Mouse (Mus musculus) liver, embryonic 14.5 days (tissue): ENCODE measurements around the gene Tada2b. TPM values are rescaled to one million over a fixed set of nuclear protein-coding genes. Genes with fewer than 3 reads are reported as not detected.

Source experiments
- ATAC-seq: fragments of 200-750 bp; cut with Nextera tagmentation; 2 replicates; pipeline ENCODE4 v1.8.0; 2017; ENCODE audit warnings: moderate number of reproducible peaks, mild to moderate bottlenecking, moderate library complexity; ENCODE audit not compliant: insufficient read depth
- DNase-seq, 3 experiments: peaks; one replicate each; pipeline ENCODE4 v3.0.0-alpha.2; 2012 to 2013; ENCODE audit warnings: low read depth in 3 of 3, low spot score in 3 of 3
- H3K27ac ChIP-seq: fragments of 300-500 bp; sonication (generic); 2 replicates; pipeline ENCODE4 v1.5.1; 2014; ENCODE audit warnings: moderate library complexity, mild to moderate bottlenecking, control low read depth, inconsistent platforms
- H3K27me3 ChIP-seq: fragments of 300-500 bp; sonication (generic); 2 replicates; pipeline ENCODE4 v1.6.1; 2014; ENCODE audit warnings: mild to moderate bottlenecking, low read length, moderate library complexity; ENCODE audit not compliant: control insufficient read depth, insufficient read depth
- H3K36me3 ChIP-seq: fragments of 300-500 bp; sonication (generic); replicated peaks from 2 replicates; pipeline ENCODE4 v1.6.1; 2014; ENCODE audit warnings: low read depth; ENCODE audit not compliant: control insufficient read depth, insufficient read depth
- H3K4me1 ChIP-seq, 2 experiments: fragments of 200-500 bp in 1 of 2; fragments of 300-500 bp in 1 of 2; sonication (generic) in 1 of 2; replicated peaks; 2 replicates each; pipeline ENCODE4 v1.6.1; 2012 to 2014; ENCODE audit warnings: antibody characterized with exemption in 1 of 2, inconsistent platforms in 1 of 2, low read length in 1 of 2; ENCODE audit not compliant: control insufficient read depth in 2 of 2, insufficient read depth in 2 of 2
- H3K4me2 ChIP-seq: fragments of 300-500 bp; sonication (generic); 2 replicates; pipeline ENCODE4 v1.6.1; 2014; ENCODE audit warnings: low read depth, mild to moderate bottlenecking, control low read depth, moderate library complexity
- H3K4me3 ChIP-seq, 2 experiments: fragments of 200-500 bp in 1 of 2; fragments of 300-500 bp in 1 of 2; sonication (generic) in 1 of 2; 2 replicates each; pipeline ENCODE4 v1.5.1; 2012 to 2014; ENCODE audit warnings: low read depth in 2 of 2, low read length in 2 of 2, mild to moderate bottlenecking in 2 of 2, control low read depth in 1 of 2, inconsistent platforms in 1 of 2, moderate library complexity in 1 of 2; ENCODE audit not compliant: insufficient read depth in 1 of 2
- H3K9ac ChIP-seq: fragments of 300-500 bp; sonication (generic); replicated peaks from 2 replicates; pipeline ENCODE4 v1.6.1; 2014; ENCODE audit warnings: mild to moderate bottlenecking, control low read depth, moderate library complexity
- H3K9me3 ChIP-seq: fragments of 300-500 bp; sonication (generic); 2 replicates; pipeline ENCODE4 v1.6.1; 2016; ENCODE audit warnings: low read length, mixed read lengths; ENCODE audit not compliant: control insufficient read depth
- CTCF ChIP-seq: IDR thresholded peaks from 2 replicates; pipeline ENCODE4 v1.5.1; 2016; ENCODE audit warnings: antibody characterized with exemption, low read depth, control low read depth
- EP300 ChIP-seq: IDR thresholded peaks from 2 replicates; pipeline ENCODE4 v1.6.1; 2016; ENCODE audit warnings: antibody characterized with exemption, low read depth
- WGBS: fragments of 180-500 bp; shearing (Covaris S2); extraction: QIAGEN DNeasy Blood & Tissue Kit; methylation state at CpG from one replicate; pipeline ENCODE4 v1.1.7; 2014; ENCODE audit not compliant: insufficient replicate concordance; 5-methylcytosine and 5-hydroxymethylcytosine counted together
- polyA plus RNA-seq, 2 experiments: library from polyadenylated mRNA; depleted of rRNA in 1 of 2; stranded (reverse) in 1 of 2; unstranded in 1 of 2; fragments of >200 nt; fragmentation: Nextera tagmentation in 1 of 2; extraction: Ambion mirVana in 1 of 2; gene quantifications; 2 replicates each; pipeline versions ENCODE4 v1.2.1 to v1.2.3; 2012 to 2014

Tada2b gene
- polyA plus RNA-seq, 2 experiments: 1.4 to 4.6 TPM

DNA sequence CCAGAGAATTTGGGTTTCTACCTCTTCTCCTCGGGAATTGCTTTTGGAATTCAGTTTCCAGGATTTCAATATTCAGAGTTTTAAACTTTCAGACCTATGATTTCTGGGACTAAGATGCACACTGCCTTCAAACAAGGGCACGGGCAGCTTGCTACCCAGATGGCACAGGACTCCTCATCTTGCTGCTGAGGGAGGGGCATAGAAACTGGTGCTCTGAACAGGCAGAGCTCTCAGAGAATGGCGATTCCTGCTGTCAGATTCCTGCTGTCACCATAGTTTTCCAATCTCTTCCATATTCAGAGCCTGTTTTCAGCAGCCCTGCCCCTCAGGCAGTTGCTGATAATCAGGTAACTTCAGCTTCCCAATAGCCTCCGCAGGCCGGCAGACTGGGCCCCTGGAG is 31.5 kb upstream of the Tada2b start:
- H3K9ac ChIP-seq: no peak overlapping the region
- H3K9me3 ChIP-seq: no peaks in the 10 kb centered on the region
- no peaks in the 10 kb centered on the region; the same call in none of the 2 replicates for H3K36me3 ChIP-seq
- ATAC-seq (no peak), DNase-seq (no peak)
- 75% methylated on average over 5 of the region's 5 CpGs for WGBS
- TF ChIP-seq EP300: no peak
- TF ChIP-seq CTCF: no peak
- no peaks in the 10 kb centered on the region for H3K4me1 ChIP-seq
- no peak overlapping the region for H3K4me3 ChIP-seq
- H3K27ac ChIP-seq: no peak overlapping the region
- H3K4me2 ChIP-seq: no peak overlapping the region
- no peaks in the 10 kb centered on the region for H3K27me3 ChIP-seq

DNA sequence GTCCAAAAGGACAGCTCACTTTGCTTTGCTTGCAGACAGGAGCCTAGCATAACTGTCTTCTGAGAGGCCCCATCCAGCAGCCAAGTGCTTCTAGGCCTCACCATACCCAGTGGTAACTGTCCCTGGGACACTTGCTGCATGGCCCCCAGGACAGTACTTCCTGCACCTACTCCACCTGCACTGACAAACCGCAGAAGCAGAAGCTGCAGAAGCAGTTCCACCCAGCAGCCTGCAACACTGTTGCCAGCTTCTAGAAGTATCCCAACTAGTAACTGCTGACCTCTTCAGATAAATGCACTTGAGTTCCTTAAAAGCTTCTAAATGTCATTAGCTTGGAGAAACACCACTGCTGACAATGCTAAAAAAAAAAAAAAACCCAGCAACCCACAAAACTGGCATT is 31.0 kb upstream of the Tada2b start:
- H3K9me3 ChIP-seq: no peaks in the 10 kb centered on the region
- H3K4me2 ChIP-seq: no peak overlapping the region
- no peaks in the 10 kb centered on the region; the same call in none of the 2 replicates for H3K36me3 ChIP-seq
- H3K27ac ChIP-seq: no peak overlapping the region
- DNase-seq: no peak
- ATAC-seq: no peak
- TF ChIP-seq EP300: no peak
- TF ChIP-seq CTCF: no peak
- no peaks in the 10 kb centered on the region for H3K4me1 ChIP-seq
- H3K4me3 ChIP-seq: no peak overlapping the region
- no peak overlapping the region for H3K9ac ChIP-seq
- H3K27me3 ChIP-seq: no peaks in the 10 kb centered on the region
- WGBS: 63% methylated on average over 1 of the region's 1 CpGs

DNA sequence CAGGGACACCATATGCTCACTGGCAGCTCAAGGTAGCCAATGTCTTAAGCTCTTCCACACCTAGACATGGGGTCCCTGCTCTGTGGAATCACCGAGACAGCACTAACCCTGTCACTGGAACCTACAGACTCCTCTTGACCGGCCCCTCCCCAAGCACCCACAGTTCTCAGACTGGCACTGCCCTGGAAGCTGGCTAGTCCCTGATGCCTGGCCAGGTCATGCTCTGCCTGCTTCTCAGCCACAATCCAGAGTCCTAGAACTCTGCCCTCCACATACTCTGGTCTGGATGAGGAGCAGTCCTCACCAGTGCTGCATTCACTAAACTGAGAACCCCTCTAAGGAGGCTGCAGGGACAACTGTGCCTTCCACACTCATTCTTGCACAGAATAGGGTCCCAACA is 26.9 kb upstream of the Tada2b start:
- ATAC-seq (no peak), DNase-seq (no peak)
- Histone ChIP-seq H3K9me3 (no peaks in the 10 kb centered on the region), H3K27ac (no peak overlapping the region), H3K36me3 (no peaks in the 10 kb centered on the region; the same call in none of the 2 replicates), H3K4me3 (no peak overlapping the region), H3K4me2 (no peak overlapping the region), H3K4me1 (no peaks in the 10 kb centered on the region), H3K9ac (no peak overlapping the region), H3K27me3 (no peaks in the 10 kb centered on the region)
- WGBS: 81% methylated on average over 2 of the region's 2 CpGs
- TF ChIP-seq EP300 (no peak), CTCF (no peak)

DNA sequence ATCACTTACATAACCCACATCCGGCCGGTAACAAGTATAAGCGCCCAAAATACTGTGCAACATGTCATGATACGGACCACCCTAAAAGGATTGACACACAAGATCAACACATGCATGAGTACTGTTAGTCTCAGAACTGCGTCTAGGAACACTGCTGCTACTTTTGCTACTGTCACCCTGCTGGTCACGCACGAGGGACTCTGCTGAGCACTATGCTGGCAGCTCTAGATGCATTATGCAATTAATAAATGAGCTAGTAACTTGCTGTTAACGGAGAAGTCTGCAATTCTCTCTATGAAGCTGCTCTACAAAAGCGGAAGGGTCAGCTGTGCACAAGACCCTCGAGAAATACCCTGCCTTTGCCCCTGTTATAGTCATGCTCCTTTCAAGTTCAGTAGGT is 24.3 kb upstream of the Tada2b start:
- no peak overlapping the region for H3K4me3 ChIP-seq
- H3K4me2 ChIP-seq: no peak overlapping the region
- no peaks in the 10 kb centered on the region for H3K4me1 ChIP-seq
- no peak overlapping the region for H3K27ac ChIP-seq
- H3K9me3 ChIP-seq: no peaks in the 10 kb centered on the region
- DNase-seq (no peak), ATAC-seq (no peak)
- no peaks in the 10 kb centered on the region for H3K27me3 ChIP-seq
- H3K9ac ChIP-seq: no peak overlapping the region
- TF ChIP-seq CTCF: no peak
- TF ChIP-seq EP300: no peak
- 84% methylated on average over 10 of the region's 10 CpGs for WGBS
- H3K36me3 ChIP-seq: no peaks in the 10 kb centered on the region; the same call in 1 of the 2 replicates

DNA sequence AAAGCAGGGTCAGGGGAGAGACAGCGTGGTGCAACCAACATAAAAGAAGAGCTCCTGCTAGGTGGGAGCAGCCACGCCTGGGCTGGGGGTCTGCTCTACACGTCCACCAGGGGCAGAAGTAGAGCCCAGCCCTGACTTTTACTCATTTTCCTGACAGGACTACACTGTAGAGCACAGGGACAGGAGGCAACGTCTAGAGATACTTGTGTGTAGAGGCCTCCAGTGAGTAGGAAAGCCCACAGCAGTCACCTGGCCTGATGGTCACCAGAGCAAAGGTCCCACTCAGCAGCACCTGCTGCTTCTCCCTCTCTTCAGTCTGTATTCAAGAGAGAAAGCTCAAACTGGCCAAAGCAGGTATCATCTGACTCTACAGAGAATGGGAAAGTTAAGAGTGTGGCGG is 21.6 kb upstream of the Tada2b start:
- no peak overlapping the region for H3K4me2 ChIP-seq
- TF ChIP-seq CTCF: no peak
- no peak for TF ChIP-seq EP300
- H3K4me3 ChIP-seq: no peak overlapping the region
- WGBS: 65% methylated on average over 5 of the region's 5 CpGs
- H3K27me3 ChIP-seq: no peaks in the 10 kb centered on the region
- no peaks in the 10 kb centered on the region for H3K9me3 ChIP-seq
- H3K36me3 ChIP-seq: no peaks in the 10 kb centered on the region; the same call in 1 of the 2 replicates
- DNase-seq (no peak), ATAC-seq (no peak)
- no peak overlapping the region for H3K9ac ChIP-seq
- H3K4me1 ChIP-seq: no peaks in the 10 kb centered on the region
- no peak overlapping the region for H3K27ac ChIP-seq
